Mouse (Mus musculus): ENCODE results near the gene Dock4.

DNA sequence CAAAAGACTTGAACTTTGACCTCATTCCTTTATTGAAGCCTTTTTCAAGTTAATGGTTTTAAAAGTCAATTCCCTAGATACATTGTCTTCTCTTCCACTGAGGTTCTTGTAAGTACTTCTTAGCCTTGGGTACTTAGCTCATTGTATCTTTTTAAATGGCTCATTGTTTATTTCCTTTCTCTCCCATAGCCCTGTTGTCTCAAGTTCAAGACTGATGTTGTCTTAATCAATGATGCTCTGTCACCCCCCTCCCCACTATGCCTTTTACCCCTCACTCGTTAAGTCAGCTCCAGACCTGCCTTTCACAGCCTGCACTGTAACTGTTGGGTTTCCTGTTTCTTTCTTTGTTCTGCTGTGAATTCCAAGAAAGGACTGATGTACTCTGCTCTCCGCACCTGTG is 154.2 kb downstream of the Dock4 start:
- no peak for TF ChIP-seq POLR2A (IDR thresholded peaks at IDR 0.05; ENCODE audit: borderline replicate concordance, control insufficient read depth, low read depth, low read length)
- TF ChIP-seq CTCF (IDR thresholded peaks at IDR 0.05; ENCODE audit: control insufficient read depth, insufficient read depth, low read length) = no peak

Measured in bone marrow, adult 2 months (tissue).